Mouse (Mus musculus) limb, embryonic 10.5 days (tissue): ENCODE data around the gene Sipa1. TPM values are rescaled to one million over a fixed set of nuclear protein-coding genes. Genes with fewer than 3 reads are reported as not detected.

Experiments
- DNase-seq: peaks from one replicate; pipeline ENCODE4 v3.0.0-alpha.2; 2017; ENCODE audit warnings: low spot score
- H3K27ac ChIP-seq: fragments of 300-500 bp; sonication (generic); 2 replicates; pipeline ENCODE4 v1.5.1; 2016; ENCODE audit warnings: mild to moderate bottlenecking
- H3K27me3 ChIP-seq: fragments of 300-500 bp; sonication (generic); 2 replicates; pipeline ENCODE4 v1.6.1; 2016; ENCODE audit warnings: low read depth, mild to moderate bottlenecking; ENCODE audit not compliant: poor library complexity, severe bottlenecking
- H3K36me3 ChIP-seq: fragments of 300-500 bp; sonication (generic); 2 replicates; pipeline ENCODE4 v1.6.1; 2016; ENCODE audit warnings: mild to moderate bottlenecking, moderate library complexity
- H3K4me1 ChIP-seq: fragments of 300-500 bp; sonication (generic); 2 replicates; pipeline ENCODE4 v1.6.1; 2016
- H3K4me3 ChIP-seq: fragments of 300-500 bp; sonication (generic); 2 replicates; pipeline ENCODE4 v1.5.1; 2016; ENCODE audit warnings: mild to moderate bottlenecking, moderate library complexity
- H3K9me3 ChIP-seq: fragments of 300-500 bp; sonication (generic); replicated peaks from 2 replicates; pipeline ENCODE4 v1.6.1; 2016; ENCODE audit warnings: mild to moderate bottlenecking
- WGBS: fragments of 180-500 bp; shearing (Covaris S2); methylation state at CpG from one replicate; pipeline ENCODE4 v1.1.7; 2016; 5-methylcytosine and 5-hydroxymethylcytosine counted together
- polyA plus RNA-seq: library from polyadenylated mRNA; unstranded; fragments of >200 nt; fragmentation: Nextera tagmentation; extraction: Ambion mirVana; gene quantifications from 2 replicates; pipeline ENCODE4 v1.2.1, GENCODE M21; 2016

Sipa1 gene
- polyA plus RNA-seq, 1 experiment from 2014 or later, result 35.9 TPM

DNA sequence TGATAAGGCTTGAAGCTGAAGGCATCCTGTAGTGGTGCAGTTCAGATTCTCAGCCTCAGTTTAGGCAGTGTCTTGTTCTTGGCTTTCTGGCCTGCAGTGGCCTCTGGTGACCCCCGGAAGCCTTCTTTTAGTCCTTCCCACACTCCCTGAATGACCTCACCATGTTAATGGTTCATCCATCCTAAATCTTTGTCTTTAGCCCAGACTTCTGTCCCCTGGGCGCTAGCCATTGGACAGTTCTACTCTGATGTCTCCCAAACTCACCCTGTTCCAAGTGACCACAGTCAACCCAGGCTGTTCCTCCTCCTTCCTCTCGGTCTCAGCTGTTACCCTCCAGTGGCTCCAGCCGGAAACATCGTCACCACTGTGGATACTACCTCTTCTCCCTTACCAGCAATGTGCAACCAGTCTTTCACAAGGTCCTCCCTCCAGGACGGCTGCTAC, 14.2 kb downstream of the Sipa1 start:
- Histone ChIP-seq H3K4me1 (peaks cover 30% of the 10 kb centered on the region), H3K9me3 (no peaks in the 10 kb centered on the region), H3K4me3 (peak overlapping the region; percentile 37), H3K36me3 (peaks cover 82% of the 10 kb centered on the region), H3K27me3 (peaks cover 2% of the 10 kb centered on the region), H3K27ac (peak overlapping the region; percentile 89)
- 71% methylated on average over 6 of the region's 6 CpGs for WGBS
- no peak for DNase-seq

- Histone ChIP-seq H3K9me3 (no peaks in the 10 kb centered on the region), H3K27ac (peak overlapping the region; percentile 89), H3K36me3 (peaks cover 83% of the 10 kb centered on the region), H3K27me3 (no peaks in the 10 kb centered on the region; the same call in 1 of the 2 replicates), H3K4me1 (peaks cover 23% of the 10 kb centered on the region), H3K4me3 (peak overlapping the region; percentile 37)
- peak; percentile 80 for DNase-seq
- WGBS, result 15% methylated on average over 26 of the region's 26 CpGs
Measured at GRCm38 (mm10) chr19:5648401-5649297, 14.9 kb downstream of the Sipa1 start.

- Histone ChIP-seq H3K9me3 (no peaks in the 10 kb centered on the region), H3K27ac (peak overlapping the region; percentile 89), H3K36me3 (peaks cover 82% of the 10 kb centered on the region), H3K27me3 (no peaks in the 10 kb centered on the region), H3K4me3 (0 out of 2 replicates have a peak overlapping the region, but pooled peaks have one; percentile 37), H3K4me1 (peaks cover 21% of the 10 kb centered on the region)
- DNase-seq, result no peak
- 96% methylated on average over 6 of the region's 6 CpGs for WGBS
Measured at GRCm38 (mm10) chr19:5647791-5648190, 15.7 kb downstream of the Sipa1 start.

- Histone ChIP-seq H3K4me3 (no peak overlapping the region), H3K27ac (no peak overlapping the region), H3K4me1 (peaks cover 21% of the 10 kb centered on the region), H3K36me3 (peaks cover 82% of the 10 kb centered on the region), H3K9me3 (no peaks in the 10 kb centered on the region), H3K27me3 (no peaks in the 10 kb centered on the region)
- no peak for DNase-seq
- WGBS, result 91% methylated on average over 8 of the region's 8 CpGs
Measured at GRCm38 (mm10) chr19:5646731-5647330, 16.7 kb downstream of the Sipa1 start.

GRCm38 (mm10) chr19:5645280-5645679, 18.2 kb downstream of the Sipa1 start:
- Histone ChIP-seq H3K27ac (no peak overlapping the region), H3K4me3 (no peak overlapping the region), H3K4me1 (peaks cover 27% of the 10 kb centered on the region), H3K36me3 (peaks cover 82% of the 10 kb centered on the region), H3K9me3 (no peaks in the 10 kb centered on the region), H3K27me3 (no peaks in the 10 kb centered on the region)
- no peak for DNase-seq
- WGBS, result 98% methylated on average over 9 of the region's 9 CpGs

GRCm38 (mm10) chr19:5641641-5642040, 21.9 kb downstream of the Sipa1 start:
- DNase-seq, result no peak
- no peak overlapping the region for H3K4me3 ChIP-seq
- H3K9me3 ChIP-seq, result no peaks in the 10 kb centered on the region
- peaks cover 79% of the 10 kb centered on the region for H3K36me3 ChIP-seq
- WGBS, result 93% methylated on average over 8 of the region's 8 CpGs
- H3K4me1 ChIP-seq, result peaks cover 38% of the 10 kb centered on the region
- no peak overlapping the region for H3K27ac ChIP-seq
- no peaks in the 10 kb centered on the region for H3K27me3 ChIP-seq

- Histone ChIP-seq H3K4me1 (peaks cover 44% of the 10 kb centered on the region), H3K27ac (no peak overlapping the region), H3K4me3 (no peak overlapping the region), H3K36me3 (peaks cover 74% of the 10 kb centered on the region), H3K27me3 (no peaks in the 10 kb centered on the region), H3K9me3 (no peaks in the 10 kb centered on the region)
- WGBS, result 90% methylated on average over 17 of the region's 17 CpGs
- DNase-seq, result no peak
Measured at GRCm38 (mm10) chr19:5641021-5641420, 22.5 kb downstream of the Sipa1 start.

GRCm38 (mm10) chr19:5640339-5640738, 23.2 kb downstream of the Sipa1 start:
- H3K9me3 ChIP-seq, result no peaks in the 10 kb centered on the region
- 46% methylated on average over 9 of the region's 9 CpGs for WGBS
- peaks cover 67% of the 10 kb centered on the region for H3K36me3 ChIP-seq
- no peak for DNase-seq
- peaks cover 44% of the 10 kb centered on the region for H3K4me1 ChIP-seq
- H3K27ac ChIP-seq, result no peak overlapping the region
- H3K4me3 ChIP-seq, result no peak overlapping the region
- no peaks in the 10 kb centered on the region for H3K27me3 ChIP-seq

DNA sequence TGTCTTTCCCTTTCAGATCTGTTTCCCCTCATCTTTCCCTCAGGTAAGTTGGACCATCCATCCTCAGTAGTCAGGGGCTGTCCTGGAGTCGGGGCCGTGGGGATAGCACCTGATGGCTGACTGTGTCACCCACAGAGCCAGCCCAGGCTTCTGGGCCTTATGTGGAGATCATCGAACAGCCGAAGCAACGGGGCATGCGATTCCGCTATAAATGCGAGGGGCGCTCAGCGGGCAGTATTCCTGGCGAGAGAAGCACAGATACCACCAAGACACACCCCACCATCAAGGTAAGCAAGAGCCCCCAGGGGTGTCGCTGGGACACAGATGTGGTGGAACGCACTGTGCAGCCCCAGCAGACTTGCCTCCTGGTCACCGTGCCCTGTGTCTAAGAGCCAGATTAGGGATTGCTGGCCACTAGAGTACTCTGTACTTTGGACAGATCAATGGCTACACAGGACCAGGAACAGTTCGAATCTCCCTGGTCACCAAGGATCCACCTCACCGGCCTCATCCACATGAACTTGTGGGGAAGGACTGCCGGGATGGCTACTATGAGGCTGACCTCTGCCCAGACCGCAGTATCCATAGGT, 25.0 kb downstream of the Sipa1 start:
- 93% methylated on average over 18 of the region's 18 CpGs for WGBS
- Histone ChIP-seq H3K27me3 (no peaks in the 10 kb centered on the region), H3K4me1 (peaks cover 44% of the 10 kb centered on the region), H3K36me3 (peaks cover 49% of the 10 kb centered on the region), H3K27ac (peak overlapping the region; percentile 95), H3K9me3 (no peaks in the 10 kb centered on the region), H3K4me3 (peak overlapping the region; percentile 84)
- DNase-seq, result no peak

DNA sequence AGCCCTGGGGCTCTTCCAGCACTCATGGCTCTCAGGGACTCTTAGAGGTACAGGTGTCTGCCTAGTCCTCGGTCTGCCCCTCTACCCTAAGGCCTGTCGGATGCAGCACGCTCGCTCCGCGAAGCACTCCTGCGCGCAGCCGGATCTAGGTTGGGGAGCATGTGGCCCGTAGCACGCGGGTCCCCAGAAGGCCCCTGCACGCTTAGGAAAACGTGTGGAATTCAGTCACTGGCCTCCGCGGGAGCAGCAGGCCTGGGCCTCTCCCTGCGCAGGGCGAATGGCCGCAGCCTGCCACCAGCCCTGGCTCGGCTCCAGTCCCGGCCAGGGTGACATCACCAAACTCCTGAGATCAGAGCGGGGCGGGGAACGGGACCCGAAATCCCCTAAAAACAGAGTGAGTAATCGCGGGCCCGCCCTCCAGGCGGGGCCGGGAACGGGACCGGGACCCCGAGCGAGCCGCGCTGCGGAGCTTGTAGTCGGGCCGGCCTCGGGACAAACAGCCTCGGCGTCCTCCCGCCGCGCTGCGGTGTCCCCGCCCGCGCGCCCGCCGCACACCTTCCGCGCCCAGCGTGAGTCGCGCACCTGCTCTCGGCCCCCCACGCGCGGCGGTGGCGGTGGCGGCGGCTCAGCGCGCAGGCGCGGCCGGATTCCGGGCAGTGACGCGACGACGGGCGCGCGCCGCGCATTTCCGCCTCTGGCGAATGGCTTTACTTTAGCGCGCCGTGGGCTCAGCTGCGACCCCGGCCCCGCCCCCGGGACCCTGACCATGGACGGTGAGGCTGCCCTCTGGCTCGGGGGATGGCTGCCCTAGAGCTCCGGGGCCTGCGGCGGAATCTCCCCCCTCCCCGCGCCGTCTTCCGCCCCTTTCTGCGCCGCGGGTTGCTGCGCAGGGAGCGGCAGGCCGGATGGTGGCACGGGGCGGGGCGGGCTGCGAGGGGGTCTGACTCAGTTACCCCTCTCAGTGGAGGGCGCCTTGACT, 26.1 kb downstream of the Sipa1 start, which contains the start of gene Rela:
Gene Rela (plus strand): TSS at position 415 of the 979 bp plus-strand sequence.
- under 1% methylated on average over 107 of the region's 109 CpGs for WGBS
- DNase-seq, result peak; percentile 89
- Histone ChIP-seq H3K36me3 (peaks cover 38% of the 10 kb centered on the region), H3K4me1 (peaks cover 44% of the 10 kb centered on the region), H3K27me3 (no peaks in the 10 kb centered on the region), H3K9me3 (no peaks in the 10 kb centered on the region), H3K27ac (peak within 1 kb of the TSS; percentile 95), H3K4me3 (peak within 1 kb of the TSS; percentile 84)

DNA sequence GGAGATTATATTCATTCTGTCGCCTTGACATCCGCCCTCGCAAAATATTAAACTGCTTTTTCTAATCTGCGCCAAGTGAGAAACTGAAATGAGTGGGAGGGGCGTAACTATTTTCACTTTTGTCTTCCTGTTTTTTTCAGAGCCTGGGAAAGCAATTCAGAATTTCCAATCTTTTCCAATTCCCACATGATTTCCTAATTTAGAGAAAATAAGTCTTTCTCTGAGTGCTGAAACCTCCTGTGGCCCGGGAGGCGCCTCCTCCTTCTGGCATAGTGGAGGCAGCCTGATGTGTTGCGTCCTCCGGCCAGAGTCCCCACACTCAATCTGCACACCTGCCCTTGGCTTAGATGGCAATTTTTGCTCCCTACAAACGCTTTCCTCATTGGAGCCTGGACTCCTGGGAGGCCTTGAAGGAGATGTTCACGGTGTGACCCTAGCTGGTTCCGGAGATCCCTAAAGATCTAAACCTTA, 26.9 kb downstream of the Sipa1 start:
- H3K36me3 ChIP-seq, result peaks cover 31% of the 10 kb centered on the region
- H3K9me3 ChIP-seq, result no peaks in the 10 kb centered on the region
- H3K4me3 ChIP-seq, result peak overlapping the region; percentile 84
- H3K27ac ChIP-seq, result peak overlapping the region; percentile 95
- H3K27me3 ChIP-seq, result no peaks in the 10 kb centered on the region
- peak; percentile 40 for DNase-seq
- peaks cover 44% of the 10 kb centered on the region for H3K4me1 ChIP-seq
- 46% methylated on average over 12 of the region's 12 CpGs for WGBS

GRCm38 (mm10) chr19:5636036-5636570, 27.4 kb downstream of the Sipa1 start:
- Histone ChIP-seq H3K9me3 (no peaks in the 10 kb centered on the region), H3K4me1 (peaks cover 44% of the 10 kb centered on the region), H3K36me3 (peaks cover 26% of the 10 kb centered on the region), H3K27ac (no peak overlapping the region), H3K4me3 (no peak overlapping the region), H3K27me3 (no peaks in the 10 kb centered on the region)
- WGBS, result 86% methylated on average over 7 of the region's 7 CpGs
- DNase-seq, result no peak
